Mouse (Mus musculus) A20 (cell line): ENCODE measurements around the gene Srrt.
A peak's percentile ranks its signal among the peaks of the same experiment; 100 is the strongest.
"Not testable (repeated sequence)": the region's sequence is repeated elsewhere in the genome, so short reads cannot be mapped to it uniquely, and the experiment has no call there.

Experiments used
- DNase-seq: peaks from one replicate; pipeline ENCODE4 v3.0.0-alpha.2; 2011; ENCODE audit warnings: low read depth, low spot score

Srrt gene

DNA sequence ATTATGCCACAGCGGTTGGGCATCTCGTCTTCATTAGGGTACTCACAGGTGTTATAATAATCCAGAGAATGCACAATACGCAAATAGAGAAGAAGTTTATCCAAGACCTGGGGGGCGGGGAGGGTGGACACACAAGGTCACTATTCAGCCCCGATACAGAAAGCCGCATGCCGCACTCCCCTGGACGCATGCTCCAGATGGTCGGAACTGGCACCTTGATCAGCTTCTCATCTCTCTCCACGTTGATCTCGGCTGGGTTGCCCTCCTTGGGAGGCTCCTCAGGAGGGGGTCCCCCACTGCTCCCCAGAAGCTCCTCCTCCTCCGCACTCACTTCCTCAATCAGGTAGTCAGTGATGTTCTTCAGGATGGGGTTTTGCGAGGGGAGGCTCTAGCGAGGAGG, 10.3 kb downstream of the Srrt start:
- no peak for DNase-seq

DNA sequence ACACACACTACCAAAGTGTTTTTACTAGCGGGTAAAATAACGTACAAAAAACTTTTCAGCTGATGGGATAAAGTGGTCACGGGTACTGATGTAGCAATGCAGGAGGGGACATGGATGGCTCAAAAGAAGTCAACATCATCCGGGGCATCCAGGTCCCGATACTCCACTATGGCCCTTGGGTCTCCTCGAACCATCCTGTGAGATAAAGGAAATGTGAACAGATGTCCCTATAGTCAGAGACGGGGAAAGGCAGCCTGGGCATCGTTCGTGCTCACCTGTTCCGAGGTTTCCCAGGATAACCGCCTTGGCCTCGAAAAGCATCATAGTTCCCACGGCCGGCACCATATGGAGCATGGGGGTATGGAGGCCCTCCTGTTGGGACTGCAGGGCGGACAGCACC, 11.8 kb downstream of the Srrt start:
- DNase-seq, result no peak

DNA sequence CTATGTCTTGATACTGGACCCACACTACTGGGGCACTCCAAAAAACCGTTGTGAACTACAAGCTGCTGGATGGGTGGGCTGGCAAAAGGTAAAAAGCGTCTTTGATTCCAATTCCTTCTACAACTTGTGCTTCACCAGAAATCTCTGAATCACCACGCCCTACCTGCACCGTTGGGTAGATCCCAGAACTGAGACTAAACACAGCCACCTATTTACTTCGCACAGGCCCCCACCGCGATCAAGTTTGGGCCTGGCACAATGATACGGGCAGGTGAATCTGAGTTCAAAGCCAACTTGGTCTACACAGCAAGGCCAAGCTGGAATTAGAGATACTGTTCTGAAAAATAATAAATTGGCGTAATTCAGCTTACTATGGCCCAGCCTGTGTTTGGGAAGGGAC, 12.2 kb downstream of the Srrt start:
- DNase-seq, result no peak

DNA sequence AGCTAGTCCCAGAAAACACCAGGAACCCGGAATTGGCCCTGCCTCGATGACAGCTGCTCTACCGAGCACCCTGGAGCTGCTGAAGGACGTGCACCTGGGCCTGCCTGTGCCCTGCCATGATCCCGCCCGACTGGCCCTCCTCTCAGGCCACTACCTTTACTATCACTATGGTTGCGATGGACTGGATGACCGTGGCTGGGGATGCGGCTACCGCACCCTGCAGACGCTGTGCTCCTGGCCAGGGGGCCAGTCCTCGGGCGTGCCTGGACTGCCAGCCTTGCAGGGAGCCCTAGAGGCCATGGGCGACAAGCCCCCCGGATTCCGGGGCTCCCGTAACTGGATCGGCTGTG, 12.8 kb downstream of the Srrt start:
- DNase-seq, result no peak

DNA sequence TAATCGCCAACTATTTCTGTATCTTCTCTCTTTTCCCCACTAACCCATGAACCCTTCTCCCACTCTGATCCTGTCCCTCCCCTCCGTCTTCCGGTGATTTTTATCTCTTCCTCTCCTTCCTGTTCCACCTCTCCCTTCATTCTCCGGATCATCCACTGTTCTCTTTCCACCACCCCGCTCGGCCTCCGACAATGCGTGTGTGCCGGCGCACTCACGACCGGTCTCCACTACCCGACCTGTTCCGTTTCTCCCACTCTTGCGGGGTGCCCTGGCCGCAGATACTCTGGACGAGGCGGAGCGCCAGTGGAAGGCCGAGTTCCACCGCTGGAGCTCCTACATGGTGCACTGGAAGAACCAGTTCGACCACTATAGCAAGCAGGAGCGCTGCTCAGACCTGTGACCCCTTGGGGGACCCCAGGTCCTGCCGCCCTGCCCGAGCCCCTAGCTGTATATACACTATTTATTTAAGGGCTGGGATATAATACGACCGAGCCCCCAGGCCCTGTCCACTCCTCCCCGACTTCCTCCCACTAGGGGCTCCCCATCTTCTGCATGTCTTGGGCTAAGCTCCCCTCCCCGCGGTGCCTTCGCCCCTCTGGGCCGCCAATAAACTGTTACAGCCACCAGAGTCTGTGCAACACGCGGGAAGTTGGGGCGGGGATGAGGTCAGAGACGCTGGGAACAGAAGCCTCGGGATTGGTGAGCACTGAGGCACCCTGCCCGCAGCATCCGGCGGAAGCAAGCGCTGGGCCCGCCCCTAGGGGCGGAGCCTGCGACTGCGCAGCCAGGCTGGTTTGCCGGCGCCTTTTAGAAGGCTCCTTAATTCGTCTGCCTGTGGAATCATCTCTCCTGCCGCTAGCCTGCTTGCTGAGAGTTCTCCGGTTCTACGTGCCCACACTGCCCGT, 13.4 kb downstream of the Srrt start, which contains the start of gene Ufsp1:
TSS of gene Ufsp1 (plus strand) at position 791 of the 905 bp plus-strand sequence.
- DNase-seq, result peak; percentile 95

DNA sequence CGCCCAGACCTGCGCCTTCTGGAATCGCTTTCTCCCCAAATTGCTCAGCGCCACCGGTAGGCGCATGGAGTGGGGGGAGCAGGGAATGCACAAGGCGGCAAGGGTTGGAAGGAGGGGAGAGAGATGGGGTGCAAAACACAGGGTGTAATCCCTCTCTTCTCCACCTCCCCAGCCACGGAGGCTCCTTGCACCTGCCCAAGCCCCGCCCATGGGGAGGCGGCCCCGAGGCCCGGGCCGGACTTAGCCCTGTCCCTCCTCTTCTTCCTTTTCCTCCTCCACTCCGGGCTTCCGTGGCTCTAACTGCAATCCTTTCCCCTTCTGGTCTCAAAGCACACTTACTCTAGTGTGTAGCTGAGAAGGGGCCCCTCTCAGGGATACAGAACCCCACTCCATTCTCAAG, 14.2 kb downstream of the Srrt start:
- peak; percentile 83 for DNase-seq

DNA sequence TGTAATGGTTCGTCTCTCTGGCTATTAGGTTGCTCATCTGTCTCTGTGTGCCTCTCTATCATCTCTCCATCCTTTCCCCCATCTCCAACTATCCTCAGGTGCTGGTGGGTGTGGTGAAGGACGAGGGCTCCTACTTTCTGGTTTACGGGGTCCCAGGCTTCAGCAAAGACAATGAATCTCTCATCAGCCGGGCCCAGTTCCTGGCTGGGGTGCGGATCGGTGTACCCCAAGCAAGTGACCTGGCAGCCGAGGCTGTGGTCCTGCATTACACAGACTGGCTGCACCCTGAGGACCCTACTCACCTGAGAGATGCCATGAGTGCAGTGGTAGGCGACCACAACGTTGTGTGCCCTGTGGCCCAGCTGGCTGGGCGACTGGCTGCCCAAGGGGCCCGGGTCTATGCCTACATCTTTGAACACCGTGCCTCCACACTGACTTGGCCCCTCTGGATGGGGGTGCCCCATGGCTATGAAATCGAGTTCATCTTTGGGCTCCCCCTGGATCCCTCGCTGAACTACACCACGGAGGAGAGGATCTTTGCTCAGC, 16.0 kb downstream of the Srrt start:
- DNase-seq, result no peak

DNA sequence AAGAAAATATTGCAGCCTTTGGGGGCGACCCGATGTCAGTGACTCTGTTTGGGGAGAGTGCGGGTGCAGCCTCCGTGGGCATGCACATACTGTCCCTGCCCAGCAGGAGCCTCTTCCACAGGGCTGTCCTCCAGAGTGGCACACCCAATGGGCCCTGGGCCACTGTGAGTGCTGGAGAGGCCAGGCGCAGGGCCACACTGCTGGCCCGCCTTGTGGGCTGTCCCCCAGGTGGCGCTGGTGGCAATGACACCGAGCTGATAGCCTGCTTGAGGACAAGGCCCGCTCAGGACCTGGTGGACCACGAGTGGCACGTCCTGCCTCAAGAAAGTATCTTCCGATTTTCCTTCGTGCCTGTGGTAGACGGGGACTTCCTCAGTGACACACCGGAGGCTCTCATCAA, 16.8 kb downstream of the Srrt start:
- peak; percentile 54 for DNase-seq

DNA sequence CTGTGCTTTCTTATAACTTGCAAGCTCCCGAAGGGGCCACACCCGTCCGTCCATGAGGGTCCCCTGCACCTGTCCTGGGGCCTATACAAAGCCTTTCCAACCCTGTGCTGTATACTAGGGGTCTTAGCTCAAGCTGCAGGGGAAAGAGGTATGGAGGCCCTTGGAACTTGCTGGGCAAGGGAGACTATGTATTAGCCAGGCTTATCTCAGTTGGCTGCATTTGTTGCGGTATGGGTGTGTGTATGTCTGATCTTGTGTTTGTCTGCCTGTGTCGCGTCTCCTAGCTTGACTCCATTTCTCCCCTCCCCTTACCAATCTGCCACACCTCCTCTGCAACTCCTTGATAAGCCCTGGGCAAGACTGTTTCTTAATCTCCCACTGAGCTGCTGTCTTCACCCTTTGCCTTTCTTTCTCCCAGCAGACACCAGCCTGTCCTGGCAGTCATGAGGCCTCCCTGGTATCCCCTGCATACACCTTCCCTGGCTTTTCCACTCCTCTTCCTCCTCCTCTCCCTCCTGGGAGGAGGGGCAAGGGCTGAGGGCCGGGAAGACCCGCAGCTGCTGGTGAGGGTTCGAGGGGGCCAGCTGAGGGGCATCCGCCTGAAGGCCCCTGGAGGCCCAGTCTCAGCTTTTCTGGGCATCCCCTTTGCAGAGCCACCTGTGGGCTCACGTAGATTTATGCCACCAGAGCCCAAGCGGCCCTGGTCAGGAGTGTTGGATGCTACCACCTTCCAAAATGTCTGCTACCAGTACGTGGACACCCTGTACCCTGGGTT, 17.7 kb downstream of the Srrt start:
- no peak for DNase-seq

DNA sequence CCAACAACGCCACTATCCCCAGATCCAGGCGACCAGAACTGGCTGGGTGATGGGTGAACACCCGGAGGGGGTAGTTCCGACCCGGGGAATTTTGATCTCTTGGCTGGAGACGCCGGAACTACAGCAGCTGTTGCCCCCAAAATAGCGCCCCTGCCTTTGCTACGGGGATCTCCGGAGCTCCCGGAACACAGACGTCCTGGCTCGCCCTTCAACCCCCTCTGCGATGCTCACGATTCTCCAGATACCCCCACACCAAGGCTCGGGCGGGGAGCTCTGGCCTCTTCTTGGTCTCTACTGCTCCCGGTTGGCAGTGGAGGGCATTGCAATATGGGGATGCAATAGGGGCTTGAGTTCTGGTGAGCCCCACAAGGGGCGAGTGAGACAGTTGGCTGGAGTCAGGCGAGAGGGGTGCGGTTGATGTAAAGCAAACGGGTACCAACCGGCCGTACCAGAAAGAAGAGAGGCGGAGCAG, 18.4 kb downstream of the Srrt start:
- DNase-seq, result peak; percentile 35

DNA sequence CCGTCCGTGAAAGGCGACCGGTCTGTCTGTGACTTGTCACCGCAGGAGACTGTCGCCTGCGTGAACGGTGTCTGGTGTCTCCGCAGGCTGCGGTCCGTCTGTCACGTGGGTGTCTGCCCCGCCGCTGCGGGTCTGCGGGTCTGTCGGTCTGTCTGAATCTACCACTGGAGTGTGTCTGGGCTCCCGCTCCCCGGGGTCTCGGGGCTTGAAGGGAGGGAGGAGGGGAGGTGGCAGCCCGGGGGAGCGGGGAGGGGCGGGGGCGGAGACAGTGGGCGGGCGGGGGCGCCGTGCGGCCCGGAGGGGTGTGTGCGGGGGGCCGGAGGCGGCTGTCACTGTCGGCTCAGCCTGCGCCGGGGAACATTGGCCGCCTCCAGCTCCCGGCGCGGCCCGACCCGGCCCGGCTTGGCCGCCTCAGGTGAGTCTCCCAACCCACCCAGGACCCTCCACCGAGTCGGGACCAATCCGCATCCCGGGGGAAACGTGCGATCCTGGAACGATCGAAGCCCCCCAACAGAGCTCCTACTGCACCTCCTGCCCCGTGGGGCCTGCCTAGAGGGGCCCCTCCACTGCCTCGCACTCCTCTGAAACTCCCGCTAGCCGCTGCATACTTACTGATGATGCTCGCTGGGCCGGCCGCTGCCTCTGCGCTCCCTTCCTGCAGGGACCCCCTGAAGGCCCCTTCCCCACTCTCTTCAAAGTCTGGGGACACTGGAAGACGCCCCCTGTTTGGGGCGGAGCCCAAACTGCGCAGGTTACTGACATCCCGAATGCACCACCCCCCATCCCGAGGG, 19.3 kb downstream of the Srrt start:
- no peak for DNase-seq

DNA sequence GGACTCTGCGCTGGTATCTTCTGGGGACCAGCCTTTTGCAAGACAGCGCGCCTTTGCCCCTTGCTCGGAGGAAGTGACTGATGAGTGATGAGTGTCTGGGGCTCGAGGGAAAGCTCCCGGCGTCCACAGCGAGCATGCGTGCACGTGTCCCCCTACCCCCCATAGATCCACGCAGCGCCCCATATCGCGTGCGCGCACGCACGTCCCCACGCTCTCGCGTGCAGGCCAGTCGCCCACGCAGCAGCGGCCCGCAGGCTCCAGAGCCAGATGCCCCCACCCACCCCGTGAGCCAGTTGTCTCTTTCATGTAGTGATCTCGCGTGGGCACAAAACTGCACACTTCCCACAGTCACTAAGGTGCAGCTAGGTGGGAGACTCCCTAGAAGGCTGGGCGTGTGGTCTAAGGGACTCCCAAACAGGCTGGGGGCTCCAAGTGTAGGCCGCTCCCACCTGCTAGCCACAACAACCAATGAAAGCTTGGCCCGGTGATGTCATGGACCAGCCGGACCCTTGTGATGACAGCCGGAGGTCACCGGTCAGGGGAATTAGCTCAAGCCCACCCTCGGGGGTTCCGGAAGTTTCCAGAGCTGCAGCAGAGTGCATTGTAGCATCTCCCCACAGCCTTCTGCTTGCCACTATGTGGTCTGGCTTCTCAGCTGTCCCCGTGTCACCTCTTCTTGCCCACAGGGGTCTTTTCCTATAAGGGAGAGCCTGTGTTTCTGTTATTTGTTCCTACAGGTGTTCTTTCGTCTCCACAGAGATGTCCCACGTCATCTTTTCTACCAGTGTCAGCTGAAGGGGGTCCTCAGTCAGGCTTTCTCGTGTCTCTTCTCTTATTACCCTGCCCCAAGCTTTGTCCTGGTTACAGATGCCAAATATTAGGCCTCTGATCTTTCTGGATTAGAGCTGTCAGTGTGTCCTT, 20.2 kb downstream of the Srrt start, which contains the start of gene Ache:
TSS of gene Ache (plus strand) at position 488 of the 921 bp plus-strand sequence.
- peak; percentile 21 for DNase-seq

DNA sequence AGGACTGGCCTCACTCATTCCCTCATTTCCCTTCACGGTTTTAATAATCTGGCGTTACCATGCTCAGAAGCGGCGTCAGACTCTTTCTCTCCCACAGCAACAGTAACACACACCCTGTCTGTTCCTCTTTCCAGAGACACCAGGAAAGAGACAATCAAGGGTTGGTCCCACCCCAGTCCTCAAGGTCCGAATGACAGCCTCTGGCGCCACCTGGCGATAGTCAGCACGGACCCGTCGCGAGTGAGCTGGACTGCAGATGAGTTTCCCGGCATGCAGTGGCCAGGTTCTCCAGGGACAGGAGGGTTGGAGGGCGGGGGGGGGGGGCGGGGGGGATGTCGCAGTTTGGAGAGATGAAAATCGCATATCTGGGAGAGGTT, 20.8 kb downstream of the Srrt start:
- peak; percentile 87 for DNase-seq

DNA sequence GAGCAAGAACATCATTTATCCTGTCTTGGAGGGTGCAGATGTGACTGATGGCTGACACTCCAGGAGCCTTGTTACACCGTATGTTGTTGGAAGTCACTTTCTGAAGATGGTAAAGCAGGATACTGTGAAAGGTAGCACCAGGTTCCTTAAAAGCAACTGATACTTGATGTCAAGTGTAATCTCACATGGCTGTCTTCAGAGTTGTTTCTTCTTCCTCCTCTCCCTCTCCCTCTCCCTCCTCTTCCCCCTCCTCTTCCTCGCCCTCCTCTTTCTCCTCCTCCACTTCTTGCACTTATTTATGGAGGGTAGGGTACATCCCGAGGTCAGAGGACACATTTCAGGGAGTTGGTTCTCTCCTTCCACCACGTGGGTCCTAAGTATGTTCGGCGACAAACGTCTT, 21.5 kb downstream of the Srrt start:
- DNase-seq, result no peak

DNA sequence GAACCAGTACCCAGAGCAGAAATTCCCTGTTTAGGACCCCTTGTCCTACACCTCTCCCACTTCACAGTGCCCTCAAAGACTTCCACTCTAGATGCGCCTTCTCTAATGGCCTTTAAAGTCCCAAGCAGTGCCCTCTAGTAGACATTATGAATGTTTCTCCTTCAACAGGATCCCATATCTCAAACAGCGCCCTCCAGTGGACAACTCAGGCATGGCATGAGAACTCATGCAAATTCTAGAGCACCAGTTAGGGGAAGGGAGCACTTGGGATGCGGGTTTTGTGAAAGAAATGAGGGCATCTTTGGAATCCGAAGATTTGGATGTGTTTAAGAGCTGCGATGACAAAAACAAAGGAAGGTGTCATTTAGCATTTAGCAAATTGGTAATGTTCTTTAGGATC, 22.4 kb downstream of the Srrt start:
- peak; percentile 70 for DNase-seq

DNA sequence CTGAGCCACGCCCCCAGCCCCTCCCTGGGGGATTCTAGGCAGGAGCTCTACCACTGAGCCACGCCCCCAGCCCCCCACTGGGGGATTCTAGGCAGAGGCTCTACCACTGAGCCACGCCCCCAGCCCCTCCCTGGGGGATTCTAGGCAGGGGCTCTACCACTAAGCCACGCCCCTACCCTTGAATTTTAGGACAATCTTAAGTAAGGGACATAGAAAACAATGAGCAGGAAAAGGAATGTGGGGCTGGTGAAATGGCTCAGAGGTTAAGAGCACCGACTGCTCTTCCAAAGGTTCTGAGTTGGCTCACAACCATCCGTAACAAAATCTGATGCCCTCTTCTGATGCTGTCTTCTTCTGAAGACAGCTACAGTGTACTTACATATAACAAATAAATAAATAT, 23.1 kb downstream of the Srrt start:
- not testable (repeated sequence) for DNase-seq

DNA sequence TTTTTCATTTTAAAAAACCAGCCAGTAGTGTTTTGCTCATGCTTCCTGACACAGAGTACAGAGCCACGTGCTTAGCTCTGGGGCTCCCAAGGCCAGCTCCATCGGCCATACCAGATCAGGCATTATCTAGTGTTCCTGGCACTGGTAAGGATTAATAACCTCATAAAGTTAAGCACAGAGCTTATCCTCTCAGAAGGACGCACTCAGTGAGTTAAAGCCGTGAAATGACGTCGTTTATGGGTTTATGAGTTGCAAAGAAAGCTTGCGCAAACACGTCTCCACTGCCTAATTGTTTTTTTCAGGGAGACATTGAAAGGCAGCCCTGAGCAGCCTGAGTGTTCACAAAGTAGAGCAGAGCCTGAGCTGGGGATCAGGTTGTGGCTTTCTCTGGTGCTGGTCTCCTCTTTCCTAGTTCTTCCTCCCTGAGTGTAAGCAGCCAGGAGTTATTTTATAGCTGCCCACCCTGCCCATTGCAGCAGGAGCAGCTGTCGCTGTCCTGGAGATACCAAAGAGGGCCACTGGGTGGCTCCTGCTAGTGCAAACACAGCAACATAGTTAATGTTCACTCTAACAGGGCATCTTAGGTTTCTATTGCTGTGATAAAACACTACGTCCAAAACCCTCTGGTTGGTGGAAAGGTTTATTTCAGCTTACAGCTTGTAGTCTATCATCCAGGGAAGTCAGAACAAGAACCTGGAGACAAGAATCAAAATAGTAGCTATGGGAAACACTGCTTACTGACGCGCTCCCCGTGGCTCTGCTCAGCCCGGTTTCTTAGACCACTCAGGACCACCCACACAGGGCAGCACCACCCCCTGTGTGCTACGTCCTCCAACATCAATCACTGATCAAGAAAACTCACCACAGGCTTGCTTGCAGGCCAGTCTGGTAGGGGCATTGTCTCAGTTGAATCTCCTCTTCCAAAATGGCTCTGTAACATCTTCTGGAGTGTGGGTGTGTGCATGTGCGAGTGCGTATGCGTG, 29.8 kb downstream of the Srrt start:
- DNase-seq, result no peak

DNA sequence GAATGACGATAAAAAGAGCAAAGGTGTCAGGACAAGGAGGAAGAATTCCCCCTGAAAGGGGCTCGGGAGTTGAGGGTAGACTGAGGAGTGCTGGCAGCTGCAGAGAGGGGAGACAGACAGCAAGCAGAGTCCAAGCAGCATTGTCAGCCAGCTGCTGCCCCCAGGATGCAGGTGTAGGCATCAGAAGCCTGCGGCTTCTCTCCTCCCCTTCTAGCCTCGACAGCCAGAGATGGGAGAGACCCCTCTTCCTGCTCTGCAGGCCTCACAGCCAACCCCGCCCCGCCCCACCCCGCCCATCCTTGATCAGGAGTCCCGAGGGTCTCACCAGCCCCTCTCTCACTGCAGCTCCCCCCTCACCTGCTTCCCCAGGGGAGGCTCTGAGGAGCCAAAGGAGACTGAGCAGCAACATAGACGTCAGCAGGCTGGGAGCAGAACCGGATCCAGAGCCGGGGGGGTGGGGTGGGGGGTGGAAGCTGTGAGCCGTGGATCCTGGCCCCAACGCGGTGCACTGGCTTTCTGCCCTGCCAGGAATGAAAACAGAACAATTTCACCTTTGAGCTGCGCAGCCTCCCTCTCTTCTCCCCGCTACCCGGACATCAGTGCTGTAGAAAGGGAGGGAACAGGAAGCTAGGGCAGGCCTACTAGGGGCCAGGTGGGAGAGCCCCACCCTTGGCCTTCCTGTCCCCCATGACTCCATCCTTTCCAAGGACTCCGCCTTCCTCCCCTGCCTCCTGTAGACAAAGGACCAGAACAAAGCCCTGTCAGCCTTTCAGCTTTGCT, 39.2 kb downstream of the Srrt start:
- no peak for DNase-seq

DNA sequence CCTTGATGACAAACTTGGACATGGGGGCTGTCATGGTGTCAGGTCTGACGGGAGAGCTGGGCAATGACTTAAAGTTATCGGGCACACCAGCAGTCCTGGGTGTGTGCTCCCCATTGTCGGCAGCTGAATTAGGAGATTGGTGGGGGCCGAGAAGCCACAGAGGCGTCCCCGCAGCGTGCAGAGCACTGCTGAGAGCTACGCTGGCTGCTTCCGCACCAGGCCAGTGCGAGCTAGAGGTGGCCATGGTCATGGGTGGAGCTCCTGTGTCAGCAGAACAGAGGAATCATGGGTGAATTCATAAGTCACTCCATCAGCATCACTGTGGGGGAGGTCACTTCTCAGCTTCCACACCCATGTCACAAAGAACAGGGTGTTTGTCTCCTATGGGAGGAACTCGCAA, 42.7 kb downstream of the Srrt start:
- no peak for DNase-seq
